Mouse (Mus musculus): ENCODE data around the gene Pafah1b1. TPM values are rescaled to one million over a fixed set of nuclear protein-coding genes. Genes with fewer than 3 reads are reported as not detected.

Pafah1b1 gene
- polyA plus RNA-seq, 1 experiment from 2014 or later, result 51.2 TPM

- H3K4me2 ChIP-seq (ENCODE audit: low read length), result no peak overlapping the region
- H3K4me1 ChIP-seq (replicated peaks; ENCODE audit: control insufficient read depth, insufficient read depth, low read length), result no peaks in the 10 kb centered on the region
- no peak overlapping the region for H3K9ac ChIP-seq (replicated peaks; ENCODE audit: low read depth, low read length)
- peaks cover 31% of the 10 kb centered on the region for H3K36me3 ChIP-seq (ENCODE audit: control insufficient read depth, insufficient read depth)
- 94% methylated on average over 13 of the region's 13 CpGs for WGBS
- no peaks in the 10 kb centered on the region for H3K9me3 ChIP-seq (ENCODE audit: control insufficient read depth, low read length)
- H3K27ac ChIP-seq (ENCODE audit: low read length), result no peak overlapping the region
- no peak overlapping the region for H3K4me3 ChIP-seq (replicated peaks; ENCODE audit: low read length)
- H3K27me3 ChIP-seq (replicated peaks; ENCODE audit: control insufficient read depth, insufficient read depth, low read length), result no peaks in the 10 kb centered on the region
- no peak for ATAC-seq
Observed at GRCm38 (mm10) chr11:74667582-74668010, 56.9 kb downstream of the Pafah1b1 start.

GRCm38 (mm10) chr11:74666776-74667581 is 57.5 kb downstream of the Pafah1b1 start:
- no peaks in the 10 kb centered on the region for H3K4me1 ChIP-seq (replicated peaks; ENCODE audit: control insufficient read depth, insufficient read depth, low read length)
- no peaks in the 10 kb centered on the region for H3K27me3 ChIP-seq (replicated peaks; ENCODE audit: control insufficient read depth, insufficient read depth, low read length)
- peaks cover 31% of the 10 kb centered on the region for H3K36me3 ChIP-seq (ENCODE audit: control insufficient read depth, insufficient read depth)
- 94% methylated on average over 14 of the region's 14 CpGs for WGBS
- no peak overlapping the region for H3K4me2 ChIP-seq (ENCODE audit: low read length)
- H3K4me3 ChIP-seq (replicated peaks; ENCODE audit: low read length), result no peak overlapping the region
- H3K27ac ChIP-seq (ENCODE audit: low read length), result no peak overlapping the region
- H3K9me3 ChIP-seq (ENCODE audit: control insufficient read depth, low read length), result no peaks in the 10 kb centered on the region
- no peak for ATAC-seq
- H3K9ac ChIP-seq (replicated peaks; ENCODE audit: low read depth, low read length), result no peak overlapping the region

GRCm38 (mm10) chr11:74666284-74666652 is 58.2 kb downstream of the Pafah1b1 start:
- H3K9me3 ChIP-seq (ENCODE audit: control insufficient read depth, low read length), result no peaks in the 10 kb centered on the region
- no peaks in the 10 kb centered on the region for H3K27me3 ChIP-seq (replicated peaks; ENCODE audit: control insufficient read depth, insufficient read depth, low read length)
- no peak for ATAC-seq
- no peak overlapping the region for H3K9ac ChIP-seq (replicated peaks; ENCODE audit: low read depth, low read length)
- no peak overlapping the region for H3K4me3 ChIP-seq (replicated peaks; ENCODE audit: low read length)
- H3K4me2 ChIP-seq (ENCODE audit: low read length), result no peak overlapping the region
- WGBS, result 94% methylated on average over 5 of the region's 5 CpGs
- H3K36me3 ChIP-seq (ENCODE audit: control insufficient read depth, insufficient read depth), result peaks cover 34% of the 10 kb centered on the region
- H3K4me1 ChIP-seq (replicated peaks; ENCODE audit: control insufficient read depth, insufficient read depth, low read length), result no peaks in the 10 kb centered on the region
- no peak overlapping the region for H3K27ac ChIP-seq (ENCODE audit: low read length)

GRCm38 (mm10) chr11:74665631-74666283 is 58.7 kb downstream of the Pafah1b1 start:
- H3K27me3 ChIP-seq (replicated peaks; ENCODE audit: control insufficient read depth, insufficient read depth, low read length), result no peaks in the 10 kb centered on the region
- no peak overlapping the region for H3K27ac ChIP-seq (ENCODE audit: low read length)
- peaks cover 35% of the 10 kb centered on the region for H3K36me3 ChIP-seq (ENCODE audit: control insufficient read depth, insufficient read depth)
- H3K9me3 ChIP-seq (ENCODE audit: control insufficient read depth, low read length), result no peaks in the 10 kb centered on the region
- no peak overlapping the region for H3K9ac ChIP-seq (replicated peaks; ENCODE audit: low read depth, low read length)
- no peak overlapping the region for H3K4me2 ChIP-seq (ENCODE audit: low read length)
- ATAC-seq, result no peak
- no peaks in the 10 kb centered on the region for H3K4me1 ChIP-seq (replicated peaks; ENCODE audit: control insufficient read depth, insufficient read depth, low read length)
- 97% methylated on average over 17 of the region's 17 CpGs for WGBS
- no peak overlapping the region for H3K4me3 ChIP-seq (replicated peaks; ENCODE audit: low read length)

GRCm38 (mm10) chr11:74664906-74665305 is 59.6 kb downstream of the Pafah1b1 start:
- H3K9ac ChIP-seq (replicated peaks; ENCODE audit: low read depth, low read length), result no peak overlapping the region
- no peaks in the 10 kb centered on the region for H3K4me1 ChIP-seq (replicated peaks; ENCODE audit: control insufficient read depth, insufficient read depth, low read length)
- H3K4me2 ChIP-seq (ENCODE audit: low read length), result no peak overlapping the region
- ATAC-seq, result no peak
- H3K27ac ChIP-seq (ENCODE audit: low read length), result no peak overlapping the region
- no peak overlapping the region for H3K4me3 ChIP-seq (replicated peaks; ENCODE audit: low read length)
- H3K9me3 ChIP-seq (ENCODE audit: control insufficient read depth, low read length), result no peaks in the 10 kb centered on the region
- WGBS, result 95% methylated on average over 8 of the region's 8 CpGs
- H3K36me3 ChIP-seq (ENCODE audit: control insufficient read depth, insufficient read depth), result peaks cover 43% of the 10 kb centered on the region
- H3K27me3 ChIP-seq (replicated peaks; ENCODE audit: control insufficient read depth, insufficient read depth, low read length), result no peaks in the 10 kb centered on the region

- Histone ChIP-seq H3K4me3 (replicated peaks; ENCODE audit: low read length) (no peak overlapping the region), H3K4me1 (replicated peaks; ENCODE audit: control insufficient read depth, insufficient read depth, low read length) (no peaks in the 10 kb centered on the region), H3K27ac (ENCODE audit: low read length) (no peak overlapping the region), H3K9ac (replicated peaks; ENCODE audit: low read depth, low read length) (no peak overlapping the region), H3K36me3 (ENCODE audit: control insufficient read depth, insufficient read depth) (peaks cover 45% of the 10 kb centered on the region), H3K4me2 (ENCODE audit: low read length) (no peak overlapping the region), H3K27me3 (replicated peaks; ENCODE audit: control insufficient read depth, insufficient read depth, low read length) (no peaks in the 10 kb centered on the region), H3K9me3 (ENCODE audit: control insufficient read depth, low read length) (no peaks in the 10 kb centered on the region)
- ATAC-seq, result no peak
- 99% methylated on average over 3 of the region's 3 CpGs for WGBS
Observed at GRCm38 (mm10) chr11:74664279-74664678, 60.2 kb downstream of the Pafah1b1 start.

- ATAC-seq, result no peak
- no peaks in the 10 kb centered on the region for H3K27me3 ChIP-seq (replicated peaks; ENCODE audit: control insufficient read depth, insufficient read depth, low read length)
- H3K9ac ChIP-seq (replicated peaks; ENCODE audit: low read depth, low read length), result no peak overlapping the region
- H3K4me2 ChIP-seq (ENCODE audit: low read length), result no peak overlapping the region
- no peaks in the 10 kb centered on the region for H3K9me3 ChIP-seq (ENCODE audit: control insufficient read depth, low read length)
- no peak overlapping the region for H3K27ac ChIP-seq (ENCODE audit: low read length)
- H3K4me1 ChIP-seq (replicated peaks; ENCODE audit: control insufficient read depth, insufficient read depth, low read length), result no peaks in the 10 kb centered on the region
- no peak overlapping the region for H3K4me3 ChIP-seq (replicated peaks; ENCODE audit: low read length)
- peaks cover 55% of the 10 kb centered on the region for H3K36me3 ChIP-seq (ENCODE audit: control insufficient read depth, insufficient read depth)
- 91% methylated on average over 6 of the region's 6 CpGs for WGBS
Observed at GRCm38 (mm10) chr11:74662221-74662620, 62.2 kb downstream of the Pafah1b1 start.

- Histone ChIP-seq H3K4me1 (replicated peaks; ENCODE audit: control insufficient read depth, insufficient read depth, low read length) (no peaks in the 10 kb centered on the region), H3K4me3 (replicated peaks; ENCODE audit: low read length) (no peak overlapping the region), H3K9me3 (ENCODE audit: control insufficient read depth, low read length) (no peaks in the 10 kb centered on the region), H3K36me3 (ENCODE audit: control insufficient read depth, insufficient read depth) (peaks cover 53% of the 10 kb centered on the region), H3K27me3 (replicated peaks; ENCODE audit: control insufficient read depth, insufficient read depth, low read length) (no peaks in the 10 kb centered on the region), H3K4me2 (ENCODE audit: low read length) (no peak overlapping the region), H3K9ac (replicated peaks; ENCODE audit: low read depth, low read length) (no peak overlapping the region), H3K27ac (ENCODE audit: low read length) (no peak overlapping the region)
- ATAC-seq, result no peak
- WGBS, result 94% methylated on average over 19 of the region's 19 CpGs
Observed at GRCm38 (mm10) chr11:74661641-74662040, 62.8 kb downstream of the Pafah1b1 start.

- no peak for ATAC-seq
- Histone ChIP-seq H3K27ac (ENCODE audit: low read length) (no peak overlapping the region), H3K9ac (replicated peaks; ENCODE audit: low read depth, low read length) (no peak overlapping the region), H3K9me3 (ENCODE audit: control insufficient read depth, low read length) (no peaks in the 10 kb centered on the region), H3K4me1 (replicated peaks; ENCODE audit: control insufficient read depth, insufficient read depth, low read length) (no peaks in the 10 kb centered on the region), H3K4me3 (replicated peaks; ENCODE audit: low read length) (no peak overlapping the region), H3K27me3 (replicated peaks; ENCODE audit: control insufficient read depth, insufficient read depth, low read length) (no peaks in the 10 kb centered on the region), H3K4me2 (ENCODE audit: low read length) (no peak overlapping the region), H3K36me3 (ENCODE audit: control insufficient read depth, insufficient read depth) (peaks cover 45% of the 10 kb centered on the region)
- WGBS, result 98% methylated on average over 13 of the region's 13 CpGs
Observed at GRCm38 (mm10) chr11:74660336-74660735, 64.1 kb downstream of the Pafah1b1 start.

All from forebrain, embryonic 16.5 days (tissue).